Mouse (Mus musculus): ENCODE results near the gene Cd93.

Cd93 gene

DNA sequence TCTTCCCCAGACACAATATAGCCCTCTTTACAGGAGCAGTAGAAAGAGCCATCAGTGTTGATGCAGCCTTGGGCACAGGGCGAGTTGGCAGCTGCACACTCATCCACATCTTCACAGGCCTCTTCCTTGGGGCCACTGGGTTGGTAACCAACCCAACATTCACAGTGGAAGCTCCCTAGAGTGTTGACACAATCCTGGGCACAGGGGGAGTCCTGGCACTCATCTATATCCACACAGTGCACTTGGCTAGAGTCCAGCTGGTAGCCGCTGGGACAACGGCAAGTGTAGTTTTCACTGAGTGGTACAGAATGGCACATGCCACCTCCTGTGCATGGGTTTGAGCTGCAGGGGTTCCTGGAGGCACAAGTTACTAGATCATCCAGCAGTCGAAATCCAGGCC is 1.2 kb downstream of the Cd93 start:
- DNase-seq (ENCODE audit: low spot score in 2 of 2) = peak in 1 of 2 experiments; percentile 33

- DNase-seq (ENCODE audit: low spot score in 2 of 2) = no peak
These were observed 1.9 kb downstream of the Cd93 start for GRCm38 (mm10) chr2:148441421-148441820.

DNA sequence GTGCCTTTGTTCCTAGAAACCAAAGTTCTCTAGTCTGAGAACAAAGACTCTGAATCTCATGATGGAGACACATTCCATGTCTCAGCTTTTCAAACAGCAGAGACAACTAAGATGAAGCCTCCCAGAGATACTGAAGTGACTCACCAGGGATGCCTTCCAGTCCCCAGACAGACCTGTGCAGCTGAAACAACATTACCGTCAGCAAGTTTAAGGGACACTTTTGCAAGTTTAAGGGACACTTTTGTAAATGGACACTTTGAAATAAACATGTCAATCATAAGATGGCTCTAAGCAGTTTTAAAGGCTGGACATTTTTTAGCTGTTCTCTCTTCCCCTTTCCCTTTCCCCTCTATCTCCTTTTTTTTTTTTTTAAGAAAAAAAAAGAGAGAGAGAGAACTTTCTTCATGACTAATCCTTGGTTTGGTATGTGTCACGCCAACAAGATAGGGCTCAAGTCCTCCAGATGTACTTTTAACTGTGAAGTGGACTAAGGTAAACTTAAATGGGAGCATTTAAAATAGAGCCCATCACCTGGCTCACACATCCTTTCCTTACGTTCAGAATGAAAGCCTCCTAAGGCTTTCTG is 3.6 kb downstream of the Cd93 start:
- no peak for DNase-seq (ENCODE audit: low spot score in 2 of 2)

DNA sequence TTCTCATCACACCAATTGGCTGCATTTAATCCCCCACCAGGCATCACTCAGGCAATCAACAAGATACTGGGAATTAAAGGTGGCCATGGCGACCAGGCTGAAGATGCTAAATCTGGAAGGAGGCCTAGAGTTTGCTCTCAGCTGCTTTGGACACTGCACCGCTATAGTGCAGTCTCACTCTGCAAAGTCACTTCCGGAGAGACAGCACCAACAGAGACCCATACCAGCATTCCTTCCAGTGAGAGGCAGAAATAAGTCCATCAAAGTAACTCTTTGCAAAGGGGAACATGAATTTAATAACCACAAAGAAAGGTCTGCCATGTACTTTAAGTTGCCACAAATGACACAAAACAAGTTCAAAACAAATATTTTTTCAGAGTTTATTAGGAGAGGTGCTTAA is 7.1 kb downstream of the Cd93 start:
- no peak for DNase-seq (ENCODE audit: low spot score in 2 of 2)

DNA sequence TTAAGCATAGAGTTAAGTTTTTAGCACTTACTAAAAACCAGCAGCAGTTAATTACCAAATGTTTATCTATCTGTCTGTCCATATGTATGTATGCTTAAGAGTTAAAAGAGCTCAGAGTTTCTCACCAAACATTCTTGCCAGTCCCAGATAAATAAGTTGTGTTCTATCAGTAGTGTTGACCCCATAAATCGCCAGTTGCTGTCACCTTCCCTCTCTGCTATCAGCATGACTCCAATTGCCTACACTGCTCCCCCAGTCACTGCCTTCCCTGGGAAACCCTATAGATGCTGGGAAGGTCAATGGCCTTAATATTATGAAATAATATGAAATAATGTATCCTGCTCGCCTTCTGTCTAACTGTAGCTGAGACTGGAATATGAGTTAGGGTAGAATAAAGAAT is 11.0 kb downstream of the Cd93 start:
- DNase-seq (ENCODE audit: low spot score in 2 of 2) = no peak

DNA sequence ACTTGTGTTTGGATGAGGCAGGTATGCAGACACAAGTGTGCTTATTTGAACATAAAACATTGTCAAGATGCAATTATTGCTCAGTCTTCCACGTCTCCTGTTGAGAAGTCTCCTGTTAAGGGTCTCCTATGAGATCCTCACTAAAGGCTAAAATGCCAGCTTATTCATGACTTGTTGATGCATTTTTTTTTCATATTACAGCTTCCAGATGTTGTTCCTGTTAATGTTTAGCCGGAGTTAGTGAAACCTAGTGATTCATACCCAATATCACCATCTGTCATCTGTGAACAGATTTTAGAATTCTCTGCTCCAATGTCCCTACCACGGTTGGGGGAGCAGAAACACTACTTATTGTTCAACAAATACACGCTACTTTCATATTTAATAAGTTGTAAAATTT is 12.4 kb downstream of the Cd93 start:
- no peak for DNase-seq (ENCODE audit: low spot score in 2 of 2)

GRCm38 (mm10) chr2:148429001-148429505 is 14.3 kb downstream of the Cd93 start:
- DNase-seq (ENCODE audit: low spot score in 2 of 2) = no peak

DNA sequence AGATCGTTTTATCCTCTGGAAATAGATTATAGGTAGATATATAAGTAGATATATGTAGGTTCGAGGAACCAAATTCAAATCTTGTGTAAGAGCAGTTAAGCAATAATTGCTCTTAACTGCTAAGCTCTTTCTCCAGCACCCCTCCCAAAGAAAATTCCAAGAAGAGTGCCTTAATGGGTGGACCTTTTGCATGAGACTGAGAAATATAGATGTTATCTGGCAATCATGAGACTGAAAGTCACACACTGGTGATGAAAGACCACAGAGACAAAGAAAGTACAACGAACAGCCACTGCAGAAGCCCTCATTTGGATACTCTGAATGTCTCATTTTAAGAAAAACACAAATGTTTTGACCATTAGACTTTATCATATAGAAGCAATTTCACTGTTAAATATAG is 14.8 kb downstream of the Cd93 start:
- DNase-seq (ENCODE audit: low spot score in 2 of 2) = no peak

DNA sequence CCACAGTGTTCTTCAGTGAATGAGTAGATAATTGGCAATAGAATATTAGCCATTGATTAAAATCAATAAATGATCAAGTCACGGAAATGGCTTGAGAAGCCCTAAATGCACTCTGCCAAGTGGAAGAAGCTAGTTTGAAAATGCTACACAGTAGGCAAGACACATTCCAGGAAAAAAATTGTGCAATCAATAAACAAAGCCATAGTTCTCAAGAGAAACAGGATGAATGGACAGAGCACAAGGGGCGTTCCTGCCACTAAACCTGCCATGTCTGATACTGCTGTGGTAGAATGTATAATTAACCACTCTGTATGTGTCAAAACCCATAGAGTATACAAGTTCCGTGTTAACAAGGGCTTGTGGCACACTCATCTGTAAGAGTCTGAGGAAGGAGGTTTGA is 15.8 kb downstream of the Cd93 start:
- DNase-seq (ENCODE audit: low spot score in 2 of 2) = no peak

GRCm38 (mm10) chr2:148425709-148426382 is 17.5 kb downstream of the Cd93 start:
- no peak for DNase-seq (ENCODE audit: low spot score in 2 of 2)

- no peak for DNase-seq (ENCODE audit: low spot score in 2 of 2)
These were observed 21.7 kb downstream of the Cd93 start for GRCm38 (mm10) chr2:148421706-148422105.

- no peak for DNase-seq (ENCODE audit: low spot score in 2 of 2)
These were observed 22.3 kb downstream of the Cd93 start for GRCm38 (mm10) chr2:148421112-148421511.

DNA sequence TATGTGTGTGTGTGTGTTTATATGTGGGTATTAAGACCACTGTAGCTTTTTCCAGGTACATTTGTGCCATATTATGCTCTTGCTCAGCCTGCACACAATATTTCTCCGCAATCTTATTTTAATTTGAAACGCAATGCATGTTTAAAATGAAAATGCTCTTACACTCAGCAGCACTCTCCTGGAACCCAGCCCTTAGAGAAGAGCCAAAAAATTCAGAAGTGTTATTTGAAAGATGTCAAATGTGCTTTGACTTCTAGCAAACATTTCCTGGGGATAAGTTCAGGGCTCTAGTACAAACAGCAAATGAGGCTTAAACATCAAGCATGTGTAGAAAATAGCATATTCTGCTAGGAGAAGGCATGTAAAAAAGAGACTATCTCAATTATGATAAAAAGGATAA is 23.6 kb downstream of the Cd93 start:
- DNase-seq (ENCODE audit: low spot score in 2 of 2) = no peak

DNA sequence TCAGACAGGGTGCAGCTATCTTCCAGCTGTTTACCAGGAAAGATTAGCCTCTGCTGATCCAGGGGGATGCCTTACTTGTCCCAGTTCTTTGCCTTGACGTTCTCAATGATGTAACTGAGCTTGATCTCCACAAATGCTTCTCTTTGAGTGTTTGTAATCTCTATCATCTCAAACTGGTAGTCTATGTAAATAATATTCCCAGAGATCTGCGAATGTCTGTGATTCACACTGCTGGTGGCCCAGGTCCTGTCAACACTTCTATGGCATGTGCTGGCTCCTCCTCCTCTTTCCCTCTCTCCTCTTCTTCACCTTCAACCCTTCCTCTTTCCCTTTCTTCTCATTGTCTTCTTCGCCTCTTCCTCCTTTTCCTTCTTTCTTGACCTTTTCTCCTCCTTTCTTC is 24.2 kb downstream of the Cd93 start:
- no peak for DNase-seq (ENCODE audit: low spot score in 2 of 2)

- no peak for DNase-seq (ENCODE audit: low spot score in 2 of 2)
These were observed 33.5 kb downstream of the Cd93 start for GRCm38 (mm10) chr2:148409821-148410220.

GRCm38 (mm10) chr2:148409141-148409540 is 34.2 kb downstream of the Cd93 start:
- peak; percentile 83 to 86 for DNase-seq (ENCODE audit: low spot score in 2 of 2)

GRCm38 (mm10) chr2:148408761-148409120 is 34.6 kb downstream of the Cd93 start:
- no peak for DNase-seq (ENCODE audit: low spot score in 2 of 2)

- peak in 1 of 2 experiments; percentile 44 for DNase-seq (ENCODE audit: low spot score in 2 of 2)
These were observed 35.2 kb downstream of the Cd93 start, which contains the start of gene Thbd for GRCm38 (mm10) chr2:148407870-148408760. Gene Thbd, minus strand, starts transcription at chr2:148408188.

DNA sequence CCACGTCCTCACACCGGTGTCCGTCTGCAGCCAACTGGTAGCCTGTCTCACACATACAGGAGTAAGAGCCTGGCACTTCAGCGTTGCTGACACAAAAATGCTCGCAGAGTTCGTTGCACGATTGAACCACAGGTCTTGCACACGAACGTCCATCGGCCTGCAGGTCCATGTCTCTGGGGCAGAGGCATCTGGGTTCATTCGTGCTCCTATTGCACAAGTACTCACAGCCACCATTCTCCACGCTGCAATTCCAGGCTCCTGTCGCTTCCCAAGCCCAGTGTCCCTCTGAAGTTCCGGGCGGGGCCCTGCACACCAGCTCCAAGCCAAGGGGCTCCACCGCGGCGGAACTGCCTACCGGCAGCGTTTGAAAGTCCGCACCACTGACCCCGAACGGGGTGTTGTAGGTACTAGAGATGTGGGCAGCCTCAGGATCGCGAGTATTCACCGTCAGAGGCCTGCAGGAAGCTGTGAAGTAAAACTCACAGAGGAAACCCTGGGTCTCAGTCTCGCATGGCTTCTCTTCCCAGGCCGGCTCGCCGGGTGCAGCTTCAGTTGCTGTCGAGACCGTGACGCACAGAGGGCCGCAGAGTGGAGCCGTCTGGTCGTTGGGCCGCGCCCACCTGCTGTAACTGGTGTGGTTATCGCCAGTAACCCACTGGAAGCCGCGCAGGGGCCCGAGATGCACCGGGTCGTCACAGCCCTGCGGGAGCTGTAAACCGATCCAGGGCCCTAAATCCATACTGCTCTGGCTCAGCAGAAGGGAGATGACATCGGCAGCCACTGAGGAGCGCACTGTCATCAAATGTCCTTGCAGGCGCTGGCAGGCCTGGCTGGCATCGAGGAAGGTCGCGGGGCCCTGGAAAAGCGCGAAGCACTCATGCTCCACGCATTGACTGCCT is 36.1 kb downstream of the Cd93 start:
- no peak for DNase-seq (ENCODE audit: low spot score in 2 of 2)

DNA sequence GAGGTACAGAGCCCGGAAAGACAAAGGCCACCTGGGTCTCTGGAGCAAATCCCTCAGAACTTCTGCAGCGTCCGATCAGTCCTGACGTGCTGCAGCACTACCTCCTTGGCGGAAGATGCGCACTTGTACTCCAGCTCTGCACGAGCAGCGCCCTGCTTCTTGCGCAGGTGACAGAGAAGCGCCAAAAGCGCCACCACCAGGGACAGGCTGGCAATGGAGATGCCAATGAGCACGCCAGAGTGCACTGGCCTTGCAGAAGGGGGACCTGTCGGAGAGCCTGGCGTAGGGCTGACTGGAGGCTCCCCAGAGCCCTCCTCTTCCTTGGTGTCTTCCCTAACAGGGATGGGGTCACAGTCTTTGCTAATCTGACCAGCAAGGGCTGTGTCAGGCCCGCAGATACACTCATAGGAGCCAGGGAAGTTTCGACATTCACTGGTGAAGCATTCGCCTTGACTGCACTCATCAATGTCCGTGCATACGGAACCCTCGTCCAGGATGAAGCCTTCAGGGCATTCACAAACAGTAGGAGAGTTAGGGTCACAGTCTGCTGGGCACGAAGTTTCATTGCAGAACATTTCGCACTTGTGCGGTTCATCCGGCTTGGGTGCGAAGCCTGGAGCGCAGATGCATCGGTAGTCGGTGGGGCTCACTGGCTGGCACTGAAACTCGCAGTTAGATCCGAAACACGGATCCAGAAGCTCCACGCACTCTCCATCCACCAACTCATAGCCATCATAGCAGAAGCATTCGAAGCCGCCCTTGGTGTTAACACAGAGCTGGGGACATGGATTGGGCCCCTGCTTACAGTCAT is 37.0 kb downstream of the Cd93 start:
- DNase-seq (ENCODE audit: low spot score in 2 of 2) = peak; percentile 54 to 61

GRCm38 (mm10) chr2:148404906-148405305 is 38.5 kb downstream of the Cd93 start:
- DNase-seq (ENCODE audit: low spot score in 2 of 2) = no peak
